Comparison of ENCODE assay signal across 16 mouse cellular contexts in the genomic region with DNA sequence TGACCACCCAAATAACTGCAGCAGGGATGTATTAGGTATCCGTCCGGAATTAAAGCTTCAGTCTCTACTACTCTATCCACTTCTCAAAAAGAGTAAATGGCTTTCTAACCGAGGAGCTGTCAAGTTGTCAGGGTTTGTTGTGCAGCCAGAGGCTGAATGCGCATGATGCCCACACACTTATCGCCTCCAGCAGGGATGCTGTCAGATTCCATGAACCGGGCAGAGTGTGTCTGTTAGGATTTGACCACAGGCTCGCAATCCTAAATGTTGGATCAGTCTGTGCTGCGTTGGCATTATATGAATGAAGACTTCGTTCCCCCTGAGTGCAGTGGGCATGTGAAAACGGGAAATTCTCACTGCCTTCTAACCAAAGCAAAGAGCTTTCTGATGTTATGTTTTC.
A peak's percentile ranks its signal among the peaks of the same experiment; 100 is the strongest.
DNase-seq lines count a peak whose midpoint lies in the region; ATAC-seq and TF ChIP-seq lines count a peak whose summit lies in the region.
"Had no signal": no experiment of that assay in that cellular context is flagged by ENCODE, and none has a peak within 500 bp of the region (broad histone marks: within the 10 kb centered on the region; RNA-seq: fewer than 3 reads in every experiment).

No protein-coding gene starts in this region.

- H3K36me3 ChIP-seq in forebrain, postnatal 0 days (ENCODE audit: insufficient read depth), result no peaks in the 10 kb centered on the region
- no peaks in the 10 kb centered on the region for H3K36me3 ChIP-seq in forebrain, embryonic 10.5 days (replicated peaks)
- H3K36me3 ChIP-seq in midbrain, embryonic 11.5 days (ENCODE audit: control insufficient read depth, insufficient read depth, low read length), result no peaks in the 10 kb centered on the region
- no peaks in the 10 kb centered on the region for H3K36me3 ChIP-seq in midbrain, embryonic 10.5 days
- H3K36me3 ChIP-seq: G1E; neural tube, embryonic 12.5 days; stomach, embryonic 15.5 days had no signal

- H3K27me3 ChIP-seq in forebrain, postnatal 0 days (ENCODE audit: insufficient read depth, low read length), result no peaks in the 10 kb centered on the region
- H3K27me3 ChIP-seq in forebrain, embryonic 10.5 days (ENCODE audit: poor library complexity, severe bottlenecking), result no peaks in the 10 kb centered on the region
- H3K27me3 ChIP-seq in midbrain, embryonic 11.5 days (ENCODE audit: control insufficient read depth, insufficient read depth, low read length), result no peaks in the 10 kb centered on the region
- no peaks in the 10 kb centered on the region for H3K27me3 ChIP-seq in midbrain, embryonic 10.5 days (ENCODE audit: low read depth, poor library complexity, severe bottlenecking)
- H3K27me3 ChIP-seq: neural tube, embryonic 12.5 days; stomach, embryonic 15.5 days had no signal

- H3K4me3 ChIP-seq in forebrain, postnatal 0 days (ENCODE audit: low read depth, low read length), result no peak overlapping the region
- H3K4me3 ChIP-seq in forebrain, embryonic 10.5 days, result no peak overlapping the region
- H3K4me3 ChIP-seq in midbrain, embryonic 11.5 days (ENCODE audit: low read depth, low read length), result no peak overlapping the region
- H3K4me3 ChIP-seq in midbrain, embryonic 10.5 days, result no peak overlapping the region
- H3K4me3 ChIP-seq: heart, adult 2 months; neural tube, embryonic 12.5 days; stomach, embryonic 15.5 days had no signal

- no peak overlapping the region for H3K27ac ChIP-seq in forebrain, postnatal 0 days (ENCODE audit: low read depth, low read length)
- no peak overlapping the region for H3K27ac ChIP-seq in forebrain, embryonic 10.5 days
- H3K27ac ChIP-seq in midbrain, embryonic 11.5 days (ENCODE audit: low read depth, low read length), result no peak overlapping the region
- no peak overlapping the region for H3K27ac ChIP-seq in midbrain, embryonic 10.5 days (replicated peaks)
- H3K27ac ChIP-seq: heart, adult 2 months; neural tube, embryonic 12.5 days; stomach, embryonic 15.5 days had no signal

- H3K4me1 ChIP-seq in forebrain, postnatal 0 days (ENCODE audit: insufficient read depth), result no peaks in the 10 kb centered on the region
- no peaks in the 10 kb centered on the region for H3K4me1 ChIP-seq in forebrain, embryonic 10.5 days
- H3K4me1 ChIP-seq in midbrain, embryonic 11.5 days (ENCODE audit: control insufficient read depth, insufficient read depth, low read length), result no peaks in the 10 kb centered on the region
- H3K4me1 ChIP-seq in midbrain, embryonic 10.5 days, result no peaks in the 10 kb centered on the region
- H3K4me1 ChIP-seq: neural tube, embryonic 12.5 days; stomach, embryonic 15.5 days had no signal

- no peak for TF ChIP-seq CTCF in forebrain, postnatal 0 days (IDR thresholded peaks at IDR 0.05; ENCODE audit: low read depth)

- H3K9me3 ChIP-seq in forebrain, postnatal 0 days (ENCODE audit: low read length), result no peaks in the 10 kb centered on the region
- H3K9me3 ChIP-seq in forebrain, embryonic 10.5 days, result no peaks in the 10 kb centered on the region
- H3K9me3 ChIP-seq in midbrain, embryonic 11.5 days (ENCODE audit: control insufficient read depth, low read length), result no peaks in the 10 kb centered on the region
- H3K9me3 ChIP-seq in midbrain, embryonic 10.5 days (replicated peaks), result no peaks in the 10 kb centered on the region
- H3K9me3 ChIP-seq: G1E; neural tube, embryonic 12.5 days; stomach, embryonic 15.5 days had no signal

- no peak overlapping the region for H3K4me2 ChIP-seq in forebrain, postnatal 0 days (ENCODE audit: low read depth)
- H3K4me2 ChIP-seq in midbrain, embryonic 11.5 days, result no peak overlapping the region
- H3K4me2 ChIP-seq: neural tube, embryonic 12.5 days; stomach, embryonic 15.5 days had no signal

- ATAC-seq in forebrain, postnatal 0 days, result peak; percentile 27; the same call in 1 of the 2 replicates
- no peak for ATAC-seq in midbrain, embryonic 11.5 days (ENCODE audit: low FRiP score)

- WGBS in forebrain, postnatal 0 days, result 40% methylated on average over 10 of the region's 10 CpGs
- WGBS in forebrain, embryonic 10.5 days, result 86% methylated on average over 10 of the region's 10 CpGs
- 61% methylated on average over 10 of the region's 10 CpGs for WGBS in midbrain, embryonic 11.5 days
- 76% methylated on average over 10 of the region's 10 CpGs for WGBS in midbrain, embryonic 10.5 days

- no peak for DNase-seq in forebrain, postnatal 0 days
- no peak for DNase-seq in forebrain, embryonic 10.5 days (ENCODE audit: extremely low spot score, low spot score)
- DNase-seq in midbrain, embryonic 11.5 days (ENCODE audit: low spot score, missing footprints), result peak; percentile 69
- no peak for DNase-seq in midbrain, embryonic 10.5 days (ENCODE audit: low spot score)
- peak; percentile 48 to 50 for DNase-seq in cerebellum, postnatal 25 days
- DNase-seq in retina, postnatal 7 days (ENCODE audit: low read depth, low spot score), result peak; percentile 0
- no peak for DNase-seq in lung, postnatal 4 days
- DNase-seq: adrenal gland, adult 2 months; heart, adult 2 months; kidney, adult 9 months; kidney, postnatal 4 days; spleen, adult 18-20 months; thymus, postnatal 25 days had no signal

- H3K9ac ChIP-seq in forebrain, postnatal 0 days, result peak overlapping the region; percentile 22; the same call in 1 of the 2 replicates
- no peak overlapping the region for H3K9ac ChIP-seq in midbrain, embryonic 11.5 days (ENCODE audit: low read length)
- H3K9ac ChIP-seq: neural tube, embryonic 12.5 days; stomach, embryonic 15.5 days had no signal

Comparison
In these comparisons a context has a peak if more than half of its experiments do, and no peak if none do; other contexts are left out.
1. DNase-seq: peak in midbrain, embryonic 11.5 days (single experiment), cerebellum, postnatal 25 days (2 of 2) and retina, postnatal 7 days (single experiment); none in forebrain, postnatal 0 days (single experiment), forebrain, embryonic 10.5 days (single experiment), midbrain, embryonic 10.5 days (single experiment) and lung, postnatal 4 days (0 of 2).